Mouse (Mus musculus): ENCODE measurements around the gene Trnp1.

DNA sequence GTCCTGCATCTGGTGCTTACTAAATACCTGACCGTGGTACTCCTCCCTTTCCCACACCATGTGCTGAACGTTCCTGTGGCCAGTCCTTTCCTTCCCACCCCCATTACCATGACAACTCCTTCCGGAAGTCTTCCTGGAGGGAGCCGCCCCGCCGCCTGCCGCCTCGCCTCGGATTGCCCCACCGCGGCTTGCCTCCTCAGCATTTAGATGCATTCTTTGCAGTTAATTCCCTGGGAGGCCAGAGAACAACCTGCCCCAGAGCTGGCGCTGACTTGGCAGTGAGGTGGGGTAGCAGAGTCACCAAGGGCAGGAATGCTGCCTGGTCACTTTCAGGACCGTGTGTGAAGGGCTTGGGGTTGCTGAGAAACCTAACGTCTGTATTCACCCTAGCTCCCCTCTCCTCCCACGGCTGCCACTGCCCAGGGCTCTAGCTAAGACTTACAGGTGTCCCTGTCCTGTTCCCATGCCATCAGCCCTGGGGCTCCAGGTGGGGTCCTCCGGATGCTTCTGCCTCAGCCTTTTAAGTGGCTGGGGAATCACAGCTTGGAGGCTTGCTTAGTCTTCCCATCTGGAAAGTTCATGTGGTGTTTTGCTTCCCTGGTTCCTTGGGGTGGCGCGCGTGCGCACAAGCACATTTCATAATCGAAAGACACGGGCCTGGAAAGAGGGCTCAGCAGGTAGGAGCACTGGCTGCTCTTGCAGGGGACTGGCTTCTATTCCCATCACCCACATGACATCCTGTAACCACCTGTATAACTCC lies 13.9 kb downstream of the Trnp1 start:
- no peak for TF ChIP-seq POLR2A (IDR thresholded peaks at IDR 0.05; ENCODE audit: insufficient read depth, low read depth, low read length)
- no peak for TF ChIP-seq CTCF (IDR thresholded peaks at IDR 0.05; ENCODE audit: insufficient read depth, low read depth, low read length)

Data from olfactory bulb, adult 2 months (tissue).